In the genomic region with DNA sequence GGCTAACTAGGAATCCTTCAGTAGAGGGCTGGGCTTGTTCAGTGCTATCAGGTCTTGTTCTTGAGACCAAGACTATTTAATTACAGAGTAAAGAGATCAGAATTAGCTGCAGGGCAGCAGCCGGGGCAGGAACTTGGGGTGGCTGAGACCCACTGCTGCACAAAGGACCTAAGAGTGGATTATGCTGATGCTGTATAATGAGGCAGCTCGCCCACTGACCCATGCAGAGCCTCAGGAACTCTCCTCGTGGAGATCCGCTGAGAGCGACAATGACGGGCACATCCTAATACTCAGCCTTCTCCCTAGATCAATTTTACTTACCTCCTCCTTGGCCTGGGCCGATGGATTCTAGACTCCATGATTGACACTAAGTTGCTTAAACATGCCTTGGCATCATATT, we compare ENCODE assay signal across 17 mouse cellular contexts.
DNase-seq lines count a peak whose midpoint lies in the region; ATAC-seq lines count a peak whose summit lies in the region.
"Had no signal": no experiment of that assay in that cellular context is flagged by ENCODE, and none has a peak within 500 bp of the region (broad histone marks: within the 10 kb centered on the region; RNA-seq: fewer than 3 reads in every experiment).

No protein-coding gene starts in this region.

- no peak for DNase-seq in kidney, adult 8-10 months
- DNase-seq in hindbrain, embryonic 14.5 days (ENCODE audit: low spot score) = no peak
- no peak for DNase-seq in midbrain, embryonic 11.5 days (ENCODE audit: low spot score, missing footprints)
- DNase-seq in retina, embryonic 14.5 days (ENCODE audit: low spot score) = peak; percentile 62
- DNase-seq in right cerebral cortex, postnatal 25 days = no peak
- DNase-seq in layer of hippocampus, adult 9-10 months (ENCODE audit: low spot score) = no peak
- DNase-seq in cerebellum, adult 18-20 months = no peak
- DNase-seq: cerebellum, adult 2 months; gastrocnemius, postnatal 36 days; heart, postnatal 4 days; kidney, adult 2 months; liver; lung, embryonic 14.5 days had no signal

- peaks cover 31% of the 10 kb centered on the region for H3K4me1 ChIP-seq in kidney, embryonic 16.5 days (ENCODE audit: insufficient read depth, low read length)
- H3K4me1 ChIP-seq in hindbrain, embryonic 14.5 days (replicated peaks; ENCODE audit: control insufficient read depth, insufficient read depth, low read length) = peaks cover 5% of the 10 kb centered on the region; the same call in 1 of the 2 replicates
- peaks cover 8% of the 10 kb centered on the region for H3K4me1 ChIP-seq in midbrain, embryonic 11.5 days (ENCODE audit: control insufficient read depth, insufficient read depth, low read length)

- WGBS in kidney, embryonic 16.5 days = 30% methylated on average over 7 of the region's 7 CpGs
- 24% methylated on average over 7 of the region's 7 CpGs for WGBS in hindbrain, embryonic 14.5 days
- WGBS in midbrain, embryonic 11.5 days = 11% methylated on average over 7 of the region's 7 CpGs

- no peak overlapping the region; the same call in 1 of the 2 replicates for H3K27ac ChIP-seq in kidney, embryonic 16.5 days (ENCODE audit: low read length)
- H3K27ac ChIP-seq in hindbrain, embryonic 14.5 days = no peak overlapping the region
- no peak overlapping the region for H3K27ac ChIP-seq in midbrain, embryonic 11.5 days (ENCODE audit: low read depth, low read length)
- H3K27ac ChIP-seq: heart, embryonic 13.5 days; left cerebral cortex, adult 2 months had no signal

- H3K9me3 ChIP-seq in kidney, embryonic 16.5 days (ENCODE audit: low read length) = no peaks in the 10 kb centered on the region
- no peaks in the 10 kb centered on the region for H3K9me3 ChIP-seq in hindbrain, embryonic 14.5 days (ENCODE audit: control insufficient read depth, low read length)
- no peaks in the 10 kb centered on the region for H3K9me3 ChIP-seq in midbrain, embryonic 11.5 days (ENCODE audit: control insufficient read depth, low read length)
- H3K9me3 ChIP-seq: heart, embryonic 13.5 days had no signal

- no peaks in the 10 kb centered on the region for H3K36me3 ChIP-seq in kidney, embryonic 16.5 days (ENCODE audit: insufficient read depth, low read length)
- H3K36me3 ChIP-seq in hindbrain, embryonic 14.5 days (replicated peaks; ENCODE audit: control insufficient read depth, insufficient read depth) = no peaks in the 10 kb centered on the region
- no peaks in the 10 kb centered on the region for H3K36me3 ChIP-seq in midbrain, embryonic 11.5 days (ENCODE audit: control insufficient read depth, insufficient read depth, low read length)
- H3K36me3 ChIP-seq: heart, embryonic 13.5 days had no signal

- H3K27me3 ChIP-seq in kidney, embryonic 16.5 days (ENCODE audit: insufficient read depth, low read length) = no peaks in the 10 kb centered on the region
- H3K27me3 ChIP-seq in hindbrain, embryonic 14.5 days (ENCODE audit: control insufficient read depth, insufficient read depth, low read length) = no peaks in the 10 kb centered on the region
- no peaks in the 10 kb centered on the region for H3K27me3 ChIP-seq in midbrain, embryonic 11.5 days (ENCODE audit: control insufficient read depth, insufficient read depth, low read length)
- H3K27me3 ChIP-seq: heart, embryonic 13.5 days had no signal

- no peak overlapping the region; the same call in 1 of the 2 replicates for H3K9ac ChIP-seq in kidney, embryonic 16.5 days (replicated peaks; ENCODE audit: low read length)
- H3K9ac ChIP-seq in hindbrain, embryonic 14.5 days = no peak overlapping the region
- H3K9ac ChIP-seq in midbrain, embryonic 11.5 days (ENCODE audit: low read length) = no peak overlapping the region
- H3K9ac ChIP-seq: heart, embryonic 13.5 days; lung, embryonic 14.5 days had no signal

- peak; percentile 8; the same call in 1 of the 2 replicates for ATAC-seq in kidney, embryonic 16.5 days (ENCODE audit: low FRiP score, low TSS enrichment)
- peak; percentile 5; the same call in 1 of the 2 replicates for ATAC-seq in hindbrain, embryonic 14.5 days (ENCODE audit: low FRiP score)
- ATAC-seq in midbrain, embryonic 11.5 days (ENCODE audit: low FRiP score) = peak; percentile 77

- H3K4me3 ChIP-seq in kidney, embryonic 16.5 days (ENCODE audit: low read length) = no peak overlapping the region
- no peak overlapping the region for H3K4me3 ChIP-seq in hindbrain, embryonic 14.5 days (replicated peaks; ENCODE audit: low read length)
- H3K4me3 ChIP-seq in midbrain, embryonic 11.5 days (ENCODE audit: low read depth, low read length) = no peak overlapping the region
- H3K4me3 ChIP-seq: heart, embryonic 13.5 days; left cerebral cortex, adult 2 months; myocyte had no signal

- H3K4me2 ChIP-seq in kidney, embryonic 16.5 days (replicated peaks; ENCODE audit: low read depth, low read length) = no peak overlapping the region
- peak overlapping the region; percentile 25; the same call in 1 of the 2 replicates for H3K4me2 ChIP-seq in hindbrain, embryonic 14.5 days (replicated peaks)
- no peak overlapping the region for H3K4me2 ChIP-seq in midbrain, embryonic 11.5 days
- H3K4me2 ChIP-seq: heart, embryonic 13.5 days; lung, embryonic 14.5 days had no signal

Comparison
In these comparisons a context has a peak if more than half of its experiments do, and no peak if none do; other contexts are left out.
1. ATAC-seq: peak in every context shown above with its lines; median percentile 77 in midbrain, embryonic 11.5 days; 8 in kidney, embryonic 16.5 days; 5 in hindbrain, embryonic 14.5 days.